Mouse (Mus musculus): ENCODE data around the gene Ift122. TPM values are rescaled to one million over a fixed set of nuclear protein-coding genes. Genes with fewer than 3 reads are reported as not detected.

Gene Ift122
- total and polyA plus RNA-seq, 3 experiments, result 3.3 to 8.0 TPM; not detected in 1

DNA sequence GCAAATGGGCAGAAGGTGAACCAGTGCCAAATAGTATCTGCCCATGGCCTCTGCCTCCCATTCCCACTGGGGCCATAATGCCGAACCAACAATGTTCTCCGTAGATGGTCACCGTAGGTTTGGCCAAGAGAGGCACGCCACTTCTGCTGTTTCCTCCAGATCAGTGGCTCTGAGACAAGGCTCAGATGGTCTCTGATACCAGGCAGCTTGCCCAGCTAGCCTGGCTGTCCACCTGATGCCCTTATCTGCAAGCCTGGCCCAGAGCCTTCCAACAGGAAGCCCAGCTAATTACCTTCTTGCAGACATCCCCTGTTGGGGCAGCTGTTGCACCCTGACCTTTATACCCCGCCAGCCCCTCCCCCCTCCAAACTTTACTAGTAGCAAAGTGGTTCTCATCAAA is 114.8 kb downstream of the Ift122 start:
- DNase-seq (ENCODE audit: low read depth, low spot score), result no peak
- H3K4me1 ChIP-seq (ENCODE audit: control insufficient read depth in 1 of 2, insufficient read depth in 2 of 2, low read length in 2 of 2), result no peaks in the 10 kb centered on the region
- no peak for TF ChIP-seq GATA1 (IDR thresholded peaks at IDR 0.05; ENCODE audit: low read depth, low read length)
- TF ChIP-seq RAD21 (IDR thresholded peaks at IDR 0.05; ENCODE audit: low read depth, low read length), result no peak
- TF ChIP-seq USF1 (IDR thresholded peaks at IDR 0.05; ENCODE audit: low read depth, low read length), result no peak
- TF ChIP-seq KAT2A (conservative IDR thresholded peaks at IDR 0.05; ENCODE audit: low read depth, low read length), result no peak
- TF ChIP-seq POLR2A (IDR thresholded peaks at IDR 0.05; ENCODE audit: control insufficient read depth in 1 of 2, insufficient read depth in 1 of 2, low read depth in 1 of 2, low read length in 2 of 2, poor library complexity in 1 of 2), result no peak
- TF ChIP-seq TCF12 (IDR thresholded peaks at IDR 0.05; ENCODE audit: low read depth, low read length), result no peak
- TF ChIP-seq ZNF384 (IDR thresholded peaks at IDR 0.05; ENCODE audit: low read depth, low read length), result no peak
- no peak for TF ChIP-seq ELF1 (IDR thresholded peaks at IDR 0.05; ENCODE audit: low read depth, low read length)
- no peak for TF ChIP-seq GABPA (IDR thresholded peaks at IDR 0.05; ENCODE audit: low read depth, low read length)
- H3K27ac ChIP-seq (ENCODE audit: control insufficient read depth, low read depth, low read length), result no peak overlapping the region
- H3K9ac ChIP-seq (ENCODE audit: control insufficient read depth, low read depth, low read length, poor library complexity, severe bottlenecking), result no peak overlapping the region
- no peak overlapping the region for H3K4me3 ChIP-seq (ENCODE audit: control insufficient read depth in 1 of 2, insufficient read depth in 1 of 2, low read depth in 2 of 2, low read length in 2 of 2)
- no peaks in the 10 kb centered on the region for H3K9me3 ChIP-seq (replicated peaks; ENCODE audit: insufficient read depth, low read length)
- H3K27me3 ChIP-seq (ENCODE audit: control insufficient read depth in 1 of 2, insufficient read depth in 2 of 2, low read length in 2 of 2), result no peaks in the 10 kb centered on the region
- no peaks in the 10 kb centered on the region for H3K36me3 ChIP-seq (ENCODE audit: control insufficient read depth in 1 of 2, insufficient read depth in 2 of 2, low read length in 2 of 2)
- no peaks in the 10 kb centered on the region for H3K79me2 ChIP-seq (ENCODE audit: control insufficient read depth, insufficient read depth, low read length, poor library complexity)

DNA sequence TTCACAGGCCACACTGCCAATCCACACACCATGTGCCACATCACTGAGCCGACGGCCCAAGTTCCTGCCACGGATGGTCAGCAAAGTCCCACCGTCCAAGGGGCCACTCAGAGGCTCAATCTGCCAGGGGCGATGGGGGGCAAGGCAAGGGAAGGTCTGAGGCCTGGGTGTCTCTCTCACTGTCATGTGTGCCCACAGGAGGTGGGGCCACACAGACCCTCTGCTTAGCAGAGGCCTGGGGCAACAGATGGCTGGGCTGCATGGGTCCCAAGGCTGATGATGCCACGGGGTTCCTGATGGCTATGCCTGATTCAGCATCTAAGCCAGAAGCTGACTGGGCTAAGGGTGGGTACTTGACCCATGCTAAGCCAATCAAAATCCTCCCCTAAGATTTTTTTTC is 115.4 kb downstream of the Ift122 start:
- no peak overlapping the region for H3K27ac ChIP-seq (ENCODE audit: control insufficient read depth, low read depth, low read length)
- no peak for DNase-seq (ENCODE audit: low read depth, low spot score)
- TF ChIP-seq CHD2 (IDR thresholded peaks at IDR 0.05; ENCODE audit: low read length), result no peak
- no peak for TF ChIP-seq SIN3A (IDR thresholded peaks at IDR 0.05; ENCODE audit: low read length)
- no peak for TF ChIP-seq TBP (IDR thresholded peaks at IDR 0.05; ENCODE audit: low read depth, low read length)
- TF ChIP-seq USF2 (IDR thresholded peaks at IDR 0.05; ENCODE audit: borderline replicate concordance in 1 of 2, insufficient read depth in 1 of 2, low read depth in 1 of 2, low read length in 2 of 2), result no peak
- no peak for TF ChIP-seq ETS1 (IDR thresholded peaks at IDR 0.05; ENCODE audit: low read depth, low read length)
- no peak for TF ChIP-seq USF1 (IDR thresholded peaks at IDR 0.05; ENCODE audit: low read depth, low read length)
- no peak for TF ChIP-seq KAT2A (conservative IDR thresholded peaks at IDR 0.05; ENCODE audit: low read depth, low read length)

GRCm38 (mm10) chr6:115969103-115969502 is 115.8 kb downstream of the Ift122 start:
- Histone ChIP-seq H3K27ac (ENCODE audit: control insufficient read depth, low read depth, low read length) (no peak overlapping the region), H3K27me3 (ENCODE audit: control insufficient read depth in 1 of 2, insufficient read depth in 2 of 2, low read length in 2 of 2) (no peaks in the 10 kb centered on the region), H3K4me3 (ENCODE audit: control insufficient read depth in 1 of 2, insufficient read depth in 1 of 2, low read depth in 2 of 2, low read length in 2 of 2) (no peak overlapping the region), H3K36me3 (ENCODE audit: control insufficient read depth in 1 of 2, insufficient read depth in 2 of 2, low read length in 2 of 2) (no peaks in the 10 kb centered on the region), H3K9me3 (replicated peaks; ENCODE audit: insufficient read depth, low read length) (no peaks in the 10 kb centered on the region), H3K4me1 (ENCODE audit: control insufficient read depth in 1 of 2, insufficient read depth in 2 of 2, low read length in 2 of 2) (no peaks in the 10 kb centered on the region), H3K9ac (ENCODE audit: control insufficient read depth, low read depth, low read length, poor library complexity, severe bottlenecking) (no peak overlapping the region), H3K79me2 (ENCODE audit: control insufficient read depth, insufficient read depth, low read length, poor library complexity) (no peaks in the 10 kb centered on the region)
- no peak for DNase-seq (ENCODE audit: low read depth, low spot score)
- TF ChIP-seq MAFK (IDR thresholded peaks at IDR 0.05; ENCODE audit: borderline replicate concordance, low read depth, low read length) (no peak), JUND (IDR thresholded peaks at IDR 0.05; ENCODE audit: low read depth, low read length) (no peak), ZNF384 (IDR thresholded peaks at IDR 0.05; ENCODE audit: low read depth, low read length) (no peak), MYC (IDR thresholded peaks at IDR 0.05; ENCODE audit: low read depth, low read length) (no peak), RAD21 (IDR thresholded peaks at IDR 0.05; ENCODE audit: low read depth, low read length) (no peak), ZMIZ1 (IDR thresholded peaks at IDR 0.05; ENCODE audit: low read depth, low read length) (no peak), EP300 (IDR thresholded peaks at IDR 0.05; ENCODE audit: low read depth in 1 of 2, low read length in 2 of 2) (no peak), MAX (IDR thresholded peaks at IDR 0.05; ENCODE audit: low read length) (no peak), E2F4 (IDR thresholded peaks at IDR 0.05; ENCODE audit: borderline replicate concordance, low read depth, low read length) (no peak), ZC3H11A (IDR thresholded peaks at IDR 0.05; ENCODE audit: low read depth, low read length) (no peak), TCF12 (IDR thresholded peaks at IDR 0.05; ENCODE audit: low read depth, low read length) (no peak), RCOR1 (IDR thresholded peaks at IDR 0.05; ENCODE audit: low read depth, low read length) (no peak), KAT2A (conservative IDR thresholded peaks at IDR 0.05; ENCODE audit: low read depth, low read length) (no peak), TAL1 (IDR thresholded peaks at IDR 0.05; ENCODE audit: low read length) (no peak), ELF1 (IDR thresholded peaks at IDR 0.05; ENCODE audit: low read depth, low read length) (no peak), ETS1 (IDR thresholded peaks at IDR 0.05; ENCODE audit: low read depth, low read length) (no peak), POLR2AphosphoS5 (IDR thresholded peaks at IDR 0.05; ENCODE audit: borderline replicate concordance, low read depth, low read length) (no peak), SIN3A (IDR thresholded peaks at IDR 0.05; ENCODE audit: low read length) (no peak), NELFE (IDR thresholded peaks at IDR 0.05; ENCODE audit: low read depth, low read length) (no peak)

More for the DNA sequence above, 115.4 kb downstream of the Ift122 start:
- H3K36me3 ChIP-seq (ENCODE audit: control insufficient read depth in 1 of 2, insufficient read depth in 2 of 2, low read length in 2 of 2), result no peaks in the 10 kb centered on the region
- H3K9ac ChIP-seq (ENCODE audit: control insufficient read depth, low read depth, low read length, poor library complexity, severe bottlenecking), result no peak overlapping the region
- H3K4me3 ChIP-seq (ENCODE audit: control insufficient read depth in 1 of 2, insufficient read depth in 1 of 2, low read depth in 2 of 2, low read length in 2 of 2), result no peak overlapping the region
- H3K27me3 ChIP-seq (ENCODE audit: control insufficient read depth in 1 of 2, insufficient read depth in 2 of 2, low read length in 2 of 2), result no peaks in the 10 kb centered on the region
- no peaks in the 10 kb centered on the region for H3K79me2 ChIP-seq (ENCODE audit: control insufficient read depth, insufficient read depth, low read length, poor library complexity)
- H3K9me3 ChIP-seq (replicated peaks; ENCODE audit: insufficient read depth, low read length), result no peaks in the 10 kb centered on the region
- no peaks in the 10 kb centered on the region for H3K4me1 ChIP-seq (ENCODE audit: control insufficient read depth in 1 of 2, insufficient read depth in 2 of 2, low read length in 2 of 2)
